Mouse (Mus musculus) forebrain, embryonic 16.5 days (tissue): Measurements from ENCODE around the gene Prr18. TPM values are rescaled to one million over a fixed set of nuclear protein-coding genes. Genes with fewer than 3 reads are reported as not detected.

Experiments used
- ATAC-seq: fragments of 200-750 bp; cut with Nextera tagmentation; 2 replicates; pipeline ENCODE4 v1.8.0; 2017; ENCODE audit warnings: mild to moderate bottlenecking, moderate library complexity
- H3K27ac ChIP-seq: fragments of 300-500 bp; sonication (generic); 2 replicates; pipeline ENCODE4 v1.5.1; 2014; ENCODE audit warnings: low read length, control low read depth
- H3K27me3 ChIP-seq: fragments of 300-500 bp; sonication (generic); replicated peaks from 2 replicates; pipeline ENCODE4 v1.6.1; 2014; ENCODE audit warnings: low read length; ENCODE audit not compliant: control insufficient read depth, insufficient read depth
- H3K36me3 ChIP-seq: fragments of 300-500 bp; sonication (generic); 2 replicates; pipeline ENCODE4 v1.6.1; 2014; ENCODE audit not compliant: control insufficient read depth, insufficient read depth
- H3K4me1 ChIP-seq: fragments of 300-500 bp; sonication (generic); replicated peaks from 2 replicates; pipeline ENCODE4 v1.6.1; 2014; ENCODE audit warnings: low read length; ENCODE audit not compliant: control insufficient read depth, insufficient read depth
- H3K4me2 ChIP-seq: fragments of 300-500 bp; sonication (generic); 2 replicates; pipeline ENCODE4 v1.6.1; 2014; ENCODE audit warnings: mild to moderate bottlenecking, low read length, control low read depth
- H3K4me3 ChIP-seq: fragments of 300-500 bp; sonication (generic); replicated peaks from 2 replicates; pipeline ENCODE4 v1.5.1; 2014; ENCODE audit warnings: mild to moderate bottlenecking, low read length, control low read depth
- H3K9ac ChIP-seq: fragments of 300-500 bp; sonication (generic); replicated peaks from 2 replicates; pipeline ENCODE4 v1.6.1; 2014; ENCODE audit warnings: low read depth, low read length, control low read depth
- H3K9me3 ChIP-seq: fragments of 300-500 bp; sonication (generic); 2 replicates; pipeline ENCODE4 v1.6.1; 2016; ENCODE audit warnings: low read length; ENCODE audit not compliant: control insufficient read depth
- WGBS: fragments of 180-500 bp; shearing (Covaris S2); extraction: QIAGEN DNeasy Blood & Tissue Kit; methylation state at CpG from one replicate; pipeline ENCODE4 v1.1.7; 2014; 5-methylcytosine and 5-hydroxymethylcytosine counted together
- polyA plus RNA-seq: library from polyadenylated mRNA; unstranded; fragments of >200 nt; fragmentation: Nextera tagmentation; extraction: Ambion mirVana; gene quantifications from 2 replicates; pipeline ENCODE4 v1.2.1, GENCODE M21; 2015

Gene Prr18
- polyA plus RNA-seq, 1 experiment from 2014 or later, result 12.2 TPM

DNA sequence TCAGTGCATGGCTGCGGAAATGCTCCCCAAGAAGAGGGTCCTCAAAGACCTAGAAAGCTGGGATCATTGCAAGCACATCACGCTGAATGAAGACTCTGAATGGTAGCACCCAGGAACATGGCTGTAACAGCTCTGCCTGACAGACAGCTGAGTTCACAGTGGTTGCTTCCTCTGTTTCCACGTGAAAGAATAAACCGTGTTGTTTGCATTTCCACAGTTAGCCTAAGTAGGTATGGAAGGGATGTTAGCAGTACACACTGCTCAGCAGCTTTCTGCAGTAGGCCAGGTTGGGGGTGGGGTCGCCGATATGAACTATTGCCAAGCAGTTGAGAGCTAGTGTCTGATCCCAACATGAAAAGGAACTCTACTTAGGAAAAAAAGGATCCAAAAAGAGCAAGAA is 18.4 kb downstream of the Prr18 start, which contains the start of gene T2:
Gene T2 (plus strand): TSS at position 301 of the 400 bp plus-strand sequence.
- no peaks in the 10 kb centered on the region for H3K27me3 ChIP-seq
- no peaks in the 10 kb centered on the region for H3K36me3 ChIP-seq
- no peaks in the 10 kb centered on the region for H3K4me1 ChIP-seq
- no peak within 1 kb of the TSS for H3K9ac ChIP-seq
- no peak within 1 kb of the TSS for H3K27ac ChIP-seq
- 87% methylated on average over 6 of the region's 6 CpGs for WGBS
- ATAC-seq, result no peak
- H3K4me2 ChIP-seq, result no peak within 1 kb of the TSS
- H3K4me3 ChIP-seq, result no peak within 1 kb of the TSS
- H3K9me3 ChIP-seq, result no peaks in the 10 kb centered on the region

DNA sequence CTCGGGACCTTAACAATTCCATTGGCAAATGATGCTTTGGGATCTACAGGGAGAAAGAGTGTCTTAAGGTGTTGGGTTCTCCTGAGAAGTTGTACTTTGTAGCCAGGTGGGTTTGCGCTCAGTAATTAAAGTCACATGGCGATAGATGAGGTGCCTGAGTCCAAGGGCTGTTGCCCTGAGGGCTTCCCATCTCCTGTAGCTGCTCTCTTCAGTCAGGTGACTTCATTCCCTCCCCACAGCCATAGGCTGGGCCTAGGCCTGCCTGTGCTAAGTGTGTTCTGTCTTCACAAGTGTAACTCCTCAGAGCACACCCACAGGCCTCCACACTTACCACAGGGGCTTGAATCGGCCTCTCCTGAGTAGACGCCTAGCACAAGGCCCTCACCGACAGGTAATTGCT is 20.2 kb downstream of the Prr18 start:
- H3K27me3 ChIP-seq, result no peaks in the 10 kb centered on the region
- WGBS, result 90% methylated on average over 6 of the region's 6 CpGs
- no peak overlapping the region for H3K4me2 ChIP-seq
- H3K4me3 ChIP-seq, result no peak overlapping the region
- H3K9ac ChIP-seq, result no peak overlapping the region
- no peaks in the 10 kb centered on the region for H3K9me3 ChIP-seq
- peaks cover 8% of the 10 kb centered on the region for H3K4me1 ChIP-seq
- no peak overlapping the region for H3K27ac ChIP-seq
- no peak for ATAC-seq
- H3K36me3 ChIP-seq, result no peaks in the 10 kb centered on the region

DNA sequence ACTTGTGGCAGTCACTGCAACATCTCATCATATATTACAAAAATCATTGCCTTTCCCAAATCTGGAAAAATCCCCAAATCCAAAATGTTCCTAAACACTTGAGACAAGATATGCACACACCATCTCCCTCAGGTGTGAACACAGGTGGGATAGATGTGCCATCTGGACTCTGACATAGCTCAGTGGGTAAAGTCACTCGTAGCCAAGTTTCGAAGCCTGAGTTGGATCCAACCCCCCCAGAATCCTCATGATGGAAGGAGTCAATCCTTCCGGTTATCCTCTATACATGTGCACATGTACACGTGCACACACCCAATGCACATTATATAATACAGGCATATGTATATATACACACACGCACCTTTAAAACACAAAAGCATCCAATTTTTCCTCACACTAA is 23.6 kb downstream of the Prr18 start:
- WGBS, result 80% methylated on average over 5 of the region's 5 CpGs

DNA sequence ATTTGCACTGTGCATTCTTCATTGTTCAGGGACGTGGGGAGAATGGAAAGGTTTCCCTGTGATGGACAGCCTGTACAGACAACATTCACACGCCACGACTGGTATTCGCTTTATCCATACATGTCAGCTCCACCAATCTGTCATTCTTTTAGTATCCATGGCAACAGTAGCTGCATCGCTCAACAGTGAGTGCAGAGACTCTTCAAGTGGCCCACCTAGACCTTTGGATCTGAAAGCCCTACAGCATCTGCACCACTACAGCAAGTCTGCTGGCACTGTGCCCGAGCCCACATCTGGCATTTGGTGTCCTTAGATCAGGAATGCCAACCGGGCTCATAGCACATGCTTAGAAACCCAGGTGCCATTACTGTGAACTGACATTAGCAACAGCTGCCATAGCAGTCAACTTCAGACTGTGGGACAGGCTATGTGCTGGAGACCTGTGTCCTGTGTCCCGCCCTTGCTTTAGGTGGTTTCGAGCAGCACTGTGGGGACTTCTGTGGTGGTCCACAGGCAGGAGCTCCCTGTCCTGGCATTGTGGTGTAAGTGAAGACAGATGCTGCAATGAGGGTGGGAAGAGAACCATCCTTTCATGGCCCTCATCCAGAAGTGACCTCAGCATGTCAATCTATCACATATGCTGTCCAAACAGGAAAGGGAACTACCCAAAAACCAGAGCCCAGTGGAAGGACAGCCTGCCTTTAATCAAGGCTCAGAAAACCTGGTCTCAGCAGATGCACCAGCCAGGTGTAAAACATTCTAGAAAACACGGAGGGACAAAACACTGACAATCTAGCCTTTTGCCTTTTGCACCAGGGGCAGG is 24.2 kb downstream of the Prr18 start:
- Histone ChIP-seq H3K4me1 (peaks cover 13% of the 10 kb centered on the region), H3K27me3 (no peaks in the 10 kb centered on the region), H3K9me3 (no peaks in the 10 kb centered on the region), H3K9ac (no peak overlapping the region), H3K4me2 (no peak overlapping the region), H3K4me3 (no peak overlapping the region), H3K27ac (no peak overlapping the region), H3K36me3 (no peaks in the 10 kb centered on the region)
- peak; percentile 47 for ATAC-seq
- 57% methylated on average over 10 of the region's 10 CpGs for WGBS

More for the DNA sequence above, 23.6 kb downstream of the Prr18 start:
- Histone ChIP-seq H3K27me3 (no peaks in the 10 kb centered on the region), H3K36me3 (no peaks in the 10 kb centered on the region), H3K9me3 (no peaks in the 10 kb centered on the region), H3K4me1 (peaks cover 8% of the 10 kb centered on the region), H3K9ac (no peak overlapping the region), H3K27ac (no peak overlapping the region), H3K4me2 (no peak overlapping the region), H3K4me3 (no peak overlapping the region)
- no peak for ATAC-seq

DNA sequence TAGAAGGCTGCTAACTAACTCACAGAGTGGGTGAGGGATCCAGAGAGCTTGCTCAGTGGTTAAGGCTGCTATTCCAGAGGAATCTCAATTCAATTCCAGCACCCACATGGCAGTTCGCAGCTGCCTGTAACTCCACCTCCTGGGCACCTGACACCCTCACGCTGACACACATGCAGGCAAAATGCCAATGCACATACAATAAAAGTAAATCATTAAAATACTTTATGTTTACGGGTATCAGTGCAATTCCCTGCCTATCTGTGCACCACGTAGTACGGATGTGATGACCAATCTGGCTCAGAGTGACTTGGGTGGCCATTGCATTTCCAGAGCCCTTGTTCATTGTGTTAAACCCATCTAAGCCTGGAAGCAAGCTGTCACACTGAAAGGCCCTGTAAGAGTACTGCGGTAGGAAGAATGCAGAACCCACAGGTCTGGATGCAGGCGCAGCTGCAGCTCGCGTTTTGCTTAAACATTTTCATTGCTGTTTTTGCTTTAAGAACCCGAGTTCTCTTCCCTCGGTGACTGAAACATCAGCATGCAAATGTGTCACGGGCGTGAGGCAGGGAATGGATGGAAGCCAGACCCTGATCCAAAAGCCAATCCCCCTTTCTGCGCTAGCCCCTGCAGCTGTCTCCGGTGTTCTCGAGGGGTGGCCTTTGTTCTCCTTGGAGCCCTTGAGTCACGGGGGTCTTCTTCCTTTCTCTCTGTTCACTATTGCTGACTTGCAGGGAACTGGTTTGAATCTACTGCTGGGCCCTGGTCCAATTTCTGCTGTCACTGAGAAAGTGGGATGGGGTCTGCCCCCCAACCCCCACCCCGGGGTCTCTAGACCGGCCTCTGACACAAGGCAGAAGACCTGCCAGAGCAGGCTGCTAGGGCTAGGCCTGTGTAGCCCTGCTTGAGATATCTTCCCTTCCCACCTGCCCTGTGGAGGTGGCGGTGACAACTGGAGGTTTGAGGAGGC is 30.5 kb downstream of the Prr18 start:
- Histone ChIP-seq H3K4me1 (peaks cover 51% of the 10 kb centered on the region), H3K36me3 (no peaks in the 10 kb centered on the region), H3K27ac (peak overlapping the region; percentile 99), H3K4me3 (0 out of 2 replicates have a peak overlapping the region, but pooled peaks have one; percentile 12), H3K9me3 (no peaks in the 10 kb centered on the region), H3K4me2 (peak overlapping the region; percentile 44), H3K9ac (peak overlapping the region; percentile 64), H3K27me3 (no peaks in the 10 kb centered on the region)
- 5% methylated on average over 20 of the region's 20 CpGs for WGBS
- ATAC-seq, result peak; percentile 53

DNA sequence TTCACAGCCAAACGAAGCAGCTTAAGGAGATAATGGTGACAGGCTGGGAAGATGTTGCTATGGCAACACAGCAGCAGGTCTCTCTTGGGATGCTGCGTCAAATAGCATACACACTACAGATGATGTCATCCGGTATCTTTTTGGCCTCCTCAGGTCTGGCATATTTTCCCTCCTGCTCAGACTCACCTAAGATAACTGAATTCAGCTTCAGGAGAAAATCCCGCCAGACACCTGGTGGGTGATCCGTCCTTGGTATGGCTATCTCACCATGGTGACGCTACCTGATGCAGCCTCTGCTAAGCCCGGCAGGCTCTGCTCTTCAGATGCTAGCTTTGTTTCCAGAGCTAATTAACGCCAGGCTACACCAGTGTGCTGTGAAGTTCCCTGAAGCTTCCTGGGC is 31.3 kb downstream of the Prr18 start:
- peak overlapping the region; percentile 28 for H3K4me3 ChIP-seq
- WGBS, result 6% methylated on average over 8 of the region's 8 CpGs
- no peaks in the 10 kb centered on the region for H3K27me3 ChIP-seq
- peak overlapping the region; percentile 46 for H3K9ac ChIP-seq
- no peaks in the 10 kb centered on the region for H3K9me3 ChIP-seq
- peak overlapping the region; percentile 99 for H3K27ac ChIP-seq
- no peaks in the 10 kb centered on the region for H3K36me3 ChIP-seq
- peak; percentile 74 for ATAC-seq
- H3K4me2 ChIP-seq, result peak overlapping the region; percentile 48
- peaks cover 55% of the 10 kb centered on the region for H3K4me1 ChIP-seq

DNA sequence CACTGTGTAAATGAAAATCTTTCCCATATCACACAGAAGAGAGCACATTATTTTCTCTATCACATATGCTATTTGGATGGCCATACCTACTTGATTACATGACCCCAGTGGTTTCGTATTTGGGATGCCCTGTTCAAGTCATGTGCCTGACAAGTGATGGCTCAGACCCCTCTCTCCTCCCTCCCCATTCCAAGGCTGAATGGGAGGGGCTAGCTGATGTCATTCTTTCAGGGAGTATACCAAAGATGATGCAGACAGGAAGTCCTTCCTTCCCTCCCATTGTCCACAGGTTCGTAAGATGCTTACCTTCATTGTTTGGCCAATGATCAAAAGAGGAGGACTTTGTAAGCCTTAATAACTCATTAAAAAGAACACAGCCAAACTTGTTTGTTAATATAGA is 31.9 kb downstream of the Prr18 start:
- 19% methylated on average over 2 of the region's 2 CpGs for WGBS
- no peak for ATAC-seq
- Histone ChIP-seq H3K4me3 (no peak overlapping the region), H3K4me1 (peaks cover 55% of the 10 kb centered on the region), H3K9ac (no peak overlapping the region; the same call in 1 of the 2 replicates), H3K27ac (peak overlapping the region; percentile 99), H3K36me3 (no peaks in the 10 kb centered on the region), H3K4me2 (no peak overlapping the region), H3K9me3 (no peaks in the 10 kb centered on the region), H3K27me3 (no peaks in the 10 kb centered on the region)

DNA sequence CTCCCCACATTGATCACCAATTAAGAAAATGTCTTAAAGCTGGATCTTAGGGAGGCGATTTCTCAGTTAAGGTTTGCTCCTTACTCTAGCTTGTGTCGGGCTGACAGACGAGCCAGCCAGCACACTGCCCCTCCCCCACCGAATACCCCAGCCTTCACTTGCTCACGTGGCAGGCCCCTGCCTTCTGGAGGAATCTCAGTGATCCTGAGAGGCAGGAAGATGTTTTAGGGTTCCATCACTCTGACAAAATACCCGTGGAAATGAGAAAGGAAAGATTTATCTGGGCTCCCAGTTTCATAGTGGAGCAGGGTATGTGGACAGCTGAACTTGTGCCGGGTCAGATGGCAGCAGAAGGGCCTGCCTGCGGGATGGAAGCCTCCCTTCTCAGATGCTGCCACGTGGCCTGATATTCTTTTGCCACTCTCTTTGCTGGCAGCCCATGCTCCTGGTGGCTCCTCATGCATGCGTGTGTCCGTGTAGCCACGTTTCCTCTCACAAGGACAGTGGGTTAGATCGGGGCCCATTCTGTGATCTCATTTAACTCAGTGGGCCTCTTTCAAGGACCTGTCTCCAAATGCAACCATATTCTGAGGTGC is 33.5 kb downstream of the Prr18 start:
- H3K4me1 ChIP-seq, result peaks cover 58% of the 10 kb centered on the region
- no peaks in the 10 kb centered on the region for H3K27me3 ChIP-seq
- H3K27ac ChIP-seq, result peak overlapping the region; percentile 97
- peak overlapping the region; percentile 62 for H3K9ac ChIP-seq
- no peak for ATAC-seq
- 18% methylated on average over 13 of the region's 13 CpGs for WGBS
- no peak overlapping the region for H3K4me2 ChIP-seq
- no peaks in the 10 kb centered on the region for H3K36me3 ChIP-seq
- H3K9me3 ChIP-seq, result no peaks in the 10 kb centered on the region
- no peak overlapping the region for H3K4me3 ChIP-seq

DNA sequence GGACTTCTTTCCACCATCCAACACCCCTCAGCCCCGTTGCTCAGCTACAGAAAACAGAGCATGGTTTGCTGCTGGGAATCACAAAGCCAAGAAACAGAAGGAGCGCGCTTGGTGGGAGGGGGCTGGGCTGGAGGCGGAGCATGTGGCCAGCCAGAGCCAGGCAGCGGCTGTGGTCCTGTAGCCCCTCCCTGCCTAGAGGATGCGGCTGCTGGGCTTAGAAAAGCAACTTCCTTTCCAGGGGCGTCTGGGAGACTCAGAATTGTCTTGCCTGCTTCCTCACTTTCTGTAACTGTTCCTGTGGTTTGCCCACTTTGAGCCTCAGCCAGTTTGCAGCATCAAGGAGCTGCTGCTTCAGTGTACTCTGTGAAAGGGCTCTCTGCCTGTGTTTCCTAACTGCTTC is 34.6 kb downstream of the Prr18 start:
- Histone ChIP-seq H3K27me3 (no peaks in the 10 kb centered on the region), H3K36me3 (no peaks in the 10 kb centered on the region), H3K27ac (peak overlapping the region; percentile 97), H3K9ac (peak overlapping the region; percentile 62), H3K9me3 (no peaks in the 10 kb centered on the region), H3K4me2 (peak overlapping the region; percentile 56), H3K4me3 (peak overlapping the region; percentile 41), H3K4me1 (peaks cover 57% of the 10 kb centered on the region)
- ATAC-seq, result peak; percentile 85
- under 1% methylated on average over 7 of the region's 7 CpGs for WGBS
